Comparison of ENCODE assay signal across 9 mouse cellular contexts in the genomic region with DNA sequence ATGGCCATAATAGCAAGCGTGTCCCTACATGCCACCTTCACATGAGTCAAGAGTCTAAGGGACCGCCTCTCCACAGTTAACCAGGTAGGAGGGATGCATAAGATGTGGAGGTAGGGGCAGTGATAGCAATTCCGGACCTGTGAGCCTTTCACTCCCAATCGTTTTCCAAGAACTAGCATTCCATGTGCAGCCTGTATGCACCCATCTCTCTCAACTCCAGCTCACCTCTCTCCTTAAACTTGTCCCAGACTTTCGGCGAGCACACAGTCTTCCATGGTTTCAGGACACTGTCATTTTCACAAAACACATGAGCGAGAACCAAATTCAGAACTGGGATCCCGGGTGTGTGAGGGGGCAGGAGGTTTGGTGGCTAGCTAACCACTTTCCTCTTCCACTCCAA. TPM values are rescaled to one million over a fixed set of nuclear protein-coding genes. Genes with fewer than 3 reads are reported as not detected.
DNase-seq lines count a peak whose midpoint lies in the region; ATAC-seq and TF ChIP-seq lines count a peak whose summit lies in the region.
"Had no signal": no experiment of that assay in that cellular context is flagged by ENCODE, and none has a peak within 500 bp of the region (broad histone marks: within the 10 kb centered on the region; RNA-seq: fewer than 3 reads in every experiment).

No protein-coding gene starts in this region.

- WGBS in hindbrain, embryonic 12.5 days, result 41% methylated on average over 8 of the region's 8 CpGs
- 46% methylated on average over 8 of the region's 8 CpGs for WGBS in midbrain, embryonic 14.5 days

- H3K4me3 ChIP-seq in gastrocnemius, adult 2 months, result peak overlapping the region; percentile 91
- peak overlapping the region; percentile 59 for H3K4me3 ChIP-seq in hindbrain, embryonic 12.5 days
- peak overlapping the region; percentile 66 for H3K4me3 ChIP-seq in midbrain, embryonic 14.5 days (replicated peaks; ENCODE audit: low read depth, low read length)

- intact Hi-C loops in gastrocnemius, adult 2 months (cut with DNase I), result no loop called here
- intact Hi-C loops in gastrocnemius, postnatal 36 days (cut with DNase I), result no loop called here

- no peaks in the 10 kb centered on the region for H3K27me3 ChIP-seq in hindbrain, embryonic 12.5 days
- H3K27me3 ChIP-seq in midbrain, embryonic 14.5 days (ENCODE audit: control insufficient read depth, insufficient read depth, low read length), result no peaks in the 10 kb centered on the region

- peak overlapping the region; percentile 56 for H3K4me2 ChIP-seq in hindbrain, embryonic 12.5 days (replicated peaks)
- peak overlapping the region; percentile 78 for H3K4me2 ChIP-seq in midbrain, embryonic 14.5 days (ENCODE audit: low read length)

- no peak for ATAC-seq in hindbrain, embryonic 12.5 days (ENCODE audit: low FRiP score)
- ATAC-seq in midbrain, embryonic 14.5 days (ENCODE audit: low FRiP score, low TSS enrichment), result 0 out of 2 replicates have a peak, but pooled peaks have one; percentile 3

- H3K27ac ChIP-seq in gastrocnemius, adult 2 months, result peak overlapping the region; percentile 93
- H3K27ac ChIP-seq in hindbrain, embryonic 12.5 days, result peak overlapping the region; percentile 96; the same call in 1 of the 2 replicates
- H3K27ac ChIP-seq in midbrain, embryonic 14.5 days (replicated peaks; ENCODE audit: low read depth, low read length), result peak overlapping the region; percentile 98

- H3K9ac ChIP-seq in hindbrain, embryonic 12.5 days, result peak overlapping the region; percentile 75
- peak overlapping the region; percentile 85 for H3K9ac ChIP-seq in midbrain, embryonic 14.5 days (replicated peaks; ENCODE audit: low read length)

- DNase-seq in gastrocnemius, adult 2 months, result no peak
- no peak for DNase-seq in gastrocnemius, postnatal 36 days
- DNase-seq in urinary bladder, postnatal 14 days (ENCODE audit: low spot score), result peak; percentile 7
- no peak for DNase-seq in urinary bladder, adult 2 months (ENCODE audit: low spot score)
- DNase-seq in midbrain, embryonic 14.5 days, result no peak
- DNase-seq in Muller cell, postnatal 12 days (ENCODE audit: inconsistent ontology term), result no peak
- DNase-seq in spleen, postnatal 10 days (ENCODE audit: low spot score in 2 of 2), result no peak

- peaks cover 9% of the 10 kb centered on the region; the same call in 1 of the 2 replicates for H3K36me3 ChIP-seq in hindbrain, embryonic 12.5 days
- 0 out of 2 replicates have a peak, but pooled peaks cover 3% of the 10 kb centered on the region for H3K36me3 ChIP-seq in midbrain, embryonic 14.5 days (ENCODE audit: control insufficient read depth, insufficient read depth, low read length)

- H3K4me1 ChIP-seq in hindbrain, embryonic 12.5 days, result peaks cover 15% of the 10 kb centered on the region
- H3K4me1 ChIP-seq in midbrain, embryonic 14.5 days (ENCODE audit: control insufficient read depth, insufficient read depth, low read length), result peaks cover 10% of the 10 kb centered on the region; the same call in 1 of the 2 replicates

- no peaks in the 10 kb centered on the region for H3K9me3 ChIP-seq in hindbrain, embryonic 12.5 days (replicated peaks)
- no peaks in the 10 kb centered on the region for H3K9me3 ChIP-seq in midbrain, embryonic 14.5 days (ENCODE audit: control insufficient read depth, low read length)

- no peak for TF ChIP-seq CTCF in gastrocnemius, adult 2 months (IDR thresholded peaks at IDR 0.05)

RNA-seq across cellular contexts. Expression of a gene that starts 0.9 kb away (rescaled TPM):
- total RNA-seq in gastrocnemius, adult 2 months (2021), result 1 to 10 TPM; 1.0 to 1.9 TPM
- 1 to 10 TPM in 1 of 2 experiments, under 1 TPM in 1; 0.79 to 1.3 TPM for total RNA-seq in gastrocnemius, postnatal 36 days (2021)
- 2.4 and 3.0 TPM in 2 replicates for polyA plus RNA-seq in urinary bladder, adult 2 months (2012; rRNA removed)
- polyA plus RNA-seq in hindbrain, embryonic 12.5 days (2016; fragmentation: Nextera tagmentation; extraction: Ambion mirVana), result 15.5 and 16.7 TPM in 2 replicates
- 13.6 and 15.8 TPM in 2 replicates for polyA plus RNA-seq in midbrain, embryonic 14.5 days (2014; fragmentation: Nextera tagmentation; extraction: Ambion mirVana)

RNA-seq across cellular contexts. Expression of a gene that starts 24.7 kb away (rescaled TPM):
- total RNA-seq in gastrocnemius, adult 2 months (2021), result 1 to 10 TPM; 7.0 to 9.4 TPM
- total RNA-seq in gastrocnemius, postnatal 36 days (2021), result 1 to 10 TPM; 6.3 to 8.0 TPM
- 11.7 and 12.2 TPM in 2 replicates for polyA plus RNA-seq in urinary bladder, adult 2 months (2012; rRNA removed)
- 12.8 and 17.0 TPM in 2 replicates for polyA plus RNA-seq in hindbrain, embryonic 12.5 days (2016; fragmentation: Nextera tagmentation; extraction: Ambion mirVana)
- 12.9 and 15.6 TPM in 2 replicates for polyA plus RNA-seq in midbrain, embryonic 14.5 days (2014; fragmentation: Nextera tagmentation; extraction: Ambion mirVana)
- total RNA-seq: hematopoietic stem cell, adult 5-6 weeks had no signal

RNA-seq across cellular contexts. Expression of a gene that starts 35.2 kb away (rescaled TPM):
- 10 to 100 TPM; 26.3 to 27.0 TPM for total RNA-seq in gastrocnemius, adult 2 months (2021)
- total RNA-seq in gastrocnemius, postnatal 36 days (2021), result 10 to 100 TPM; 23.0 to 23.3 TPM
- 11.1 and 14.9 TPM in 2 replicates for polyA plus RNA-seq in urinary bladder, adult 2 months (2012; rRNA removed)
- 41.2 and 41.8 TPM in 2 replicates for polyA plus RNA-seq in hindbrain, embryonic 12.5 days (2016; fragmentation: Nextera tagmentation; extraction: Ambion mirVana)
- polyA plus RNA-seq in midbrain, embryonic 14.5 days (2014; fragmentation: Nextera tagmentation; extraction: Ambion mirVana), result 14.4 and 23.5 TPM in 2 replicates
